Mouse (Mus musculus) retina, embryonic 14.5 days (tissue): Measurements from ENCODE around the gene Rapgef3.

ENCODE experiments used
- DNase-seq: peaks from one replicate; pipeline ENCODE4 v3.0.0-alpha.2; 2015; ENCODE audit warnings: low spot score

Gene Rapgef3

DNA sequence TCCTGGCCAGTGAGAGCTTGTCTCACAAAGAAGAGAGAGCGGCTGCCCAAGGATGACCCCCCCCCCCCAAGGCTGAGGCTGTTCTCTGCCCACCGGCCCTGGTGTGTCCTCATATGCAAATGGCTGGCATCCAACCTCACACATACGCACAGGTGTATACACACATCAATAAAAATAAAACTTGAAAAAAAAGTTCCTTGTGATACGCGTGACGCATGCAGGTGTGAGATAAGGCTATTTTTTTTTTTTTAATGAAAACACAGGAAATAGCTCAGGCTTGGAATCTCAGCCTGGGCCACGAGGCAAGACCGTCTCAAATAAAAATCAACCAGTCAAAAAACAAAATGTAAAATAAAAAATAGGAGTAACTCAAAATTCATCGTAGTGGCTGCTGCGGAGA is 21.5 kb downstream of the Rapgef3 start:
- DNase-seq: no peak

DNA sequence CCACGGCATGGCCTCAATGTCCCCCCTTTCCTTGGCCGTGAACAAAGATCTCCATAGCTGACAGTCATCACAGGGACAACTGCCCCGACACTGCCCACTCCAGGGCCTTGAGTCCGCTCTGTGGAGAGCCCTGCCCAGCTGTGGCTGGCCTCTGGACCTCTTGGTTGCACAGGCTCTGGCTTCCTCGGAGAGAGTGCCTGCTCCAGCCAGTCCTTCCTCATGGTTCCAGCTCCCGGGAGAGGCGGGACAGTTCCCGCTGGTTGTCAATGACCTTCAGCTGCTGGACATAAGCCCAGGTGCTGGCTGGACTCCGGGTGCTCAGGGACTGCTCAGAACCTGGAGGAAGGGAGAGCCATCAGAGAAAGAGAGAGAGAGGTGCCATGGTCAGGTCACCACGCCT is 22.4 kb downstream of the Rapgef3 start:
- DNase-seq: no peak

DNA sequence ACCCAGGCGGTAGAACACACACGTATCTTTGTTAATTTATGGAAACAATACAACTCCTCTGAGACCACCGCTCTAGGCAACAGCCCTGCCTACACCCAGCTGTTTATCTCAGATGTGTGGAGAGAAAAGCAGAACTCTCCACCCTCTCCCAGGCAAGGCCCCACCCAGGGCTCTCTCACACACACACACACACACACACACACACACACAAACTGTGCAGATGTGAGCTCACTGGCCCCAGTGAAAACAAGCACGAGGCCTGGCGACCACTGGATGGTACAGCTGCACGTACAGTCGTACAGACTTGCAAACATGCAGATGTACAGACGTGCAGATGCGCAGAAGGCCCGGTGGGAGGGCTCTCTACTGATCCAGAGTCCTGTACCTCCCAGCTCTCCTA is 22.8 kb downstream of the Rapgef3 start:
- no peak for DNase-seq

DNA sequence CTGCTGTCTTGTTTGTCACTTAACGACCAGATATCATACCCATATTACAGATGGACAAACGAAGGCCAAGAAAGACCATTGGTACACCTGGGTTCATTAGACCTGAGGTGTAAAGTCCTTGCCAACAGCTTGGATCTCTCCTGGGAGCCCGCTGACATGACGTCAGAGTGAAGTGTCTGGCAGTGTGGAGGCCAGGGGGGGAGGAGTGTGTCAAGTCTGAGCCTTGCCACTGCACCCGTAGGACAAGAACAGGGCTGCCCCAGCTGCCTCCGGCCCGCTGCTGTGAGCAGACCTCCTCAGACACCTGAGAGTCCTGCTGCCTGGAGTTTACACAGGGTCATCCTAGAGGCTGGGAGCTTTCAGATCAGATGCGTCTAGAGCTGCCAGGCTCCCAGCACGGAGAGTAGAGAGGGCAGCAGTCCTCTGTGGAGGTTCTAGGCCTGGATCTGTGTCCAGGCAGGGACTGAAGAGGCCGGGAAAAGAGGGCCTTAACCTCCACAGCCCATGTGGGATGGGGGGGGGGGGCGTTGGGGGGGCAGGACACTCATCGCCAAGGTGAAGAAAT is 23.7 kb downstream of the Rapgef3 start:
- DNase-seq: no peak

DNA sequence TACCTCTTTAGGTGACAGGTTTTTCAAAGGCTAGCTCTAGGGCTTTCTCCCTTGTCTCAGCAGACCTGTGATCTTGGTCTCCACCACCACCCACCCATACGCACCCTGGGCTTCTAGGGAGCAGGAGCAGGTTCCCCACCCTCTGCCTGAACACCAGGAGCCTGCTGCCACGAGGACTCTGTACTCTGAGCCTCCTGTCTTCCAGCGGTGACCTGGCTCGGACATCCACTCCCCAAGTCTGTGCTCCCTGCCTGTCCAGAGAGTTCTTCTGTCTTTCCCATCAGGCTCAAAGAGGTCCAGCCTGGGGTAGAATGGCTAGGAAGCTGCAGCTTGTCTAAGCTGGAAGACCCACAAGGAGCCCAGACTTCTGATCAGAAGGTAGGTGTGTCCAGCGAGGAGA is 24.6 kb downstream of the Rapgef3 start:
- no peak for DNase-seq

DNA sequence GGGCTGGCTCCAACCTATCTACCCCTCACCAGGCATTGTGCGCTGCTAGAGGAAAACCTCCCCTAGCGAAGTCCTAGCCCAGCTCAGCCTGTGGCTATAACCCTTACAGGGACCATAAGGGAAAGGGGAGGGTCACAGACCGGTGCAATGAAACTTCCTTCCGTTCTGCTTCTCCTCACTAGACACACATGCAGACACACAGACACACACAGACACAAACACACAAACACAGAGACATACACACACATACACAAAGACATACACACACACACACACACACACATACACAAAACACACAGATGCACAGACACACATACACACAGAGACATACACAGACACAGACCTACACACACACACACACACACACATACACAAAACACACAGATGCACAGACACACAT is 25.2 kb downstream of the Rapgef3 start:
- no peak for DNase-seq

DNA sequence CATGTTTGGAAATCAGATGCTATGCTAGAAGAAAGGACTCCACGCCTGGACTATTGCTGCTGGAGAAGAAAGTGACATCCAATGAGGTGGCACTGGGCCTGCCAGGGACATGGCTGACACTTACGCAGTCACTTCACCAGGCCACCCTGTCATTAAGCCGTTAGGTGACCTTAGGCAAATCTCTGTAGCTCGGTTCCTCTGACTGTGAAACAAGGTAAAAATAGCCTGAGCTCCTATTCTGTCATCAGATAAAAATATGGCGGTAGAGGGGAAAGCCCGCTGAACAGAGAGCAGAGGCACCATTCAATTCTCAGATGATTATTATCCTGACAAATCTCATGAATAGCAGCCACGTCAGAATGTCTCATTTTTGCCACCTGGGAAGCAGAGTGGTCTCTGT is 25.7 kb downstream of the Rapgef3 start:
- DNase-seq: no peak

DNA sequence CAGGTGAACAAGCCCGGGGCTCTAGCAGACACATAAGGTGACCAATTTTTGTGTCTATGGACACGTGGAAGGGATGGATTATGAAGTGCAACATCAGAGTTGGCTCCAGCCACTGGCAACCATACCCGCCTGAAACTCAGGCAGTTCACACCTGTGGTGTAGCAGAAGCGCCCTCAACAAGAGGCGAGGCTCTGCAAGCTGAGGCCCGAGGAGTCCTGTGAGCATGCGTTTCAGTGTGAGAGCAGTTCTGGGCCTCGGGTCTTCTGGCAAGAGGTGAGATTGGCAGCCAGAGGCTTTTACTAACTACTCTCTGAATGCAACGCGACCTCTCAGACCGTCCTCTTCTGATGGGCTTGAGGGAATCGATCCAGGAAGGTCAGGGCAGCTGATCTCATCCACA is 26.1 kb downstream of the Rapgef3 start:
- no peak for DNase-seq

DNA sequence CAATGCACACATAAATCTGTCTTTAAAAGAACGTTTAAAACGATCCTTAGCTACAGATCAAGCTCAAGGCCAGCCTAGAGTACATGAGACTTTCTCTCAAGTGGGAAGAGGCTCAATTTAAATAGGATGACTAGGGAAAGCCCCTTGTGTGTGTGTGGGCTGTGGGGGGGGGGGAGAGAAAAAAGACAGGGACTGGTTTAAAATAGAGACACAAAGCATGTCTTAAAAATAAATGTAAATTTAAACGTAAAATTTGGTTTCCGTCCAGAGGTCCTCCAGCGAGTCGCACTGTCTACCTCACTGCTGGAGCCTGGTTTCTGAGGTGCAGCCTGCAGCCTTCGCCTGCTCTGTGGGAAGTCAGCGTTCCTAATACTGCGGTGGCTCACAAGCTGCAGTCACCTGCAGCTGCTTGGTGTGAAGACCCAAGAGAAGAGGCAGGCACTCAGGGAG is 27.5 kb downstream of the Rapgef3 start:
- no peak for DNase-seq

DNA sequence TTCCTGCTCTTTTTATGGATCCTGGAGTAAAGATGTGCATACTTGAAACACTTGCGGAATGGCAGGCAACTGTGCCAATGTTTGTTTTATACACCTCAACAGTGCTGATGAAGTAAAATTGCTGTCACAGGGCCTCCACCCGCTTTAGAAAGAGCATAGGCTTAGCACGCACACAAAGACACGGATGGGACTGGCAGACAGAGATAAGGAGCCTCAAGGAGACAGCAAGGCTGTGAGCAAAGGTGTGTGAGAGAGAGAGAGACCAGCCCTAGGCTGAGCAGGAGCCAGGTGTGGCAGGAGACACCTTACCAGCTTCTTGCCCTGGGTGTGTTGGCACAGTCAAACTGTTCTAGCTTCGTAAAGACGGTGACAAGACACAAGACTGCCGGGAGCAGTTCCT is 28.8 kb downstream of the Rapgef3 start:
- no peak for DNase-seq

DNA sequence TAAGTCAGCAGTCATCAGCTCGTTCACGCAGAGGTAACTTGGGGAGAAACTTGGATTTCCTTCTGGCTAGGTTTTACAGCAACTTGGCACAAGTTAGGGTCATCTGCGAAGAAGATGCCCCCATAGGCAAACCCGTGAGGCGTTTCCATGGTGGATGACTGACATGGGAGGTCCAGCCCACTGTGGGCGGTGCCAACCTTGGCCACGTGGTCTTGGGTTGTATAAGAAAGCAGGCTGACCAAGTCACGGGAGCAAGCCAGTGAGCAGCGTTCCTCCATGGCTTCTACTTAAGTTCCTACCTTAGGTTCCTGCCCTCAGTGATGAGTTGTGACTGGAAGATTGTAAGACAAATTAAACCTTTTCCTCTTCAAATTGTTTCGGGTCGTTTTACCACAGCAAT is 35.8 kb downstream of the Rapgef3 start:
- no peak for DNase-seq

DNA sequence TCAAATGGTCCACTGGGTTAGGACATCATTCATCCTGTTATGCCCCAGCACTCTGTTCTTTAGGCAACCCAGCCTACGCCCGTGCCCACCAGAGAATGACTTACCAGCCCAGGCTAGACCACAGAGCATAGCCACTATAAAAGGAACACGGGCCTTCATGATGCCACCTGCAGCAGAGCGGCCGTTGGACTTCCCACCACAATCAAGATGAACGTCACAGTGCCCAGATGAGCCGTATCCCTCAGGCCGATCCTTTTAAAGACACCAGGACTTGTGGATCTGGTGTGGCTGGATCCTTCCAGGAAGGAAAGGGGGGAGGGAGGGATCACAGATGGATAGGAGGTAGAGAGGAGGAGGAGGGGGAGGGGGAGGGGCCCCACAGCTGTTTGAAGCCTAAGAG is 36.7 kb downstream of the Rapgef3 start, which contains the start of gene Endou:
Gene Endou, minus strand, starts transcription at position 229 of the 400 bp plus-strand sequence.
- no peak for DNase-seq

DNA sequence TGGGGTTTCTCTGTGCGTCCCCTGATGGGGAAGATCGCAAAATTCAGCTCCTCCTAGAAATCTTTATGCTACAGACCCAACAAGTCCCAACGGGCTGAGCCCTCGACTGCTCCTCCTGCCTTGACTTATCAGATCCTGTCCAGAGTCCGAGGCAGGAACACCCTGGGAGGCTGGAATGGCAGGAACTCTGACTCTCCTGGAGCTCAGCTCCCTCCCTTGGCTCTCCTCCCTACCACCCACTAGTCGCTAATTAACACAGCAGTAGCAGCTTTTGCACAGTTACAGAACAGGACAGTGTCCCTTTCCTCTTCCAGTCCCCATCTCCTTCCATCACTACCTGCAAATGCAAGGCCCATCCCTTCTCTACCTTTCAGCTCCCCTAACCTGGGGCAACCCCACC is 37.4 kb downstream of the Rapgef3 start:
- no peak for DNase-seq

DNA sequence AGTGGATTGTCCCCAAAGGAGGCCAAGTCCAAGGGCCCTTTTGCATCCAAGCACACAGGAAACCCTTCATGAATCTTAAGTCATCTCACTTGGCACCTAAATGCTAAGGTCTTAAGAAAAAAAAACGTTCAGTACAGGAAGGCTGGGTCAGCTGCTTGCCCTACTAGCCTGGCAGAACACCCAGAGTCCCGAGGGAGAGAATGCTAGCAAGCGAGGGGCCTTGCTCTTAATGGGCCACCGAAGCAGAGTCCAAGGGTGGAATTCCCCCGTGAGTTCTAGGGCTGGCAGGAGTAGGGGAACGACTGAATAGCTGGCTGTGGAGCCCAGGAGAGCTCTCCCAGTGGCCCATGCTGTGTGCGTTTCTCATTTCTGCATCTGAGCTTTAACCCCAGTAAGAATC is 39.0 kb downstream of the Rapgef3 start:
- DNase-seq: no peak

DNA sequence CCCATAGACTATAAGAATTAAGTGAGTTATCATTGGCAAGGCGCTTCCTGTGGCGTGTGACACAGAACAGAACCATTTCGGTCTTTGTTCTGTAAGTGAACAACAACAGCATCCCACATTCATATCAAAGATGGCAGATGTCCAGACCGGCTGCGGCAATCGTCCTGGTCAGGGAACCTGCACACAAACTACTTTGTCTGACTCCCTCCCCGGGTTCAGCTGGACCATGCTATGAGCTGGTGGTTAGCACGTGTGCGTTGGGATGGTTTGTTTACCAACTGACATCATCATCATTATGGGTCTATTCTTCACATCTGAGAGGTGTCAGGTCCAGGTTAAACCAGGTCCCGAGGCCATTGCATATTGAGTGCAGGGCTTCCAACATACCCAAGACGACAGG is 39.4 kb downstream of the Rapgef3 start:
- DNase-seq: no peak

DNA sequence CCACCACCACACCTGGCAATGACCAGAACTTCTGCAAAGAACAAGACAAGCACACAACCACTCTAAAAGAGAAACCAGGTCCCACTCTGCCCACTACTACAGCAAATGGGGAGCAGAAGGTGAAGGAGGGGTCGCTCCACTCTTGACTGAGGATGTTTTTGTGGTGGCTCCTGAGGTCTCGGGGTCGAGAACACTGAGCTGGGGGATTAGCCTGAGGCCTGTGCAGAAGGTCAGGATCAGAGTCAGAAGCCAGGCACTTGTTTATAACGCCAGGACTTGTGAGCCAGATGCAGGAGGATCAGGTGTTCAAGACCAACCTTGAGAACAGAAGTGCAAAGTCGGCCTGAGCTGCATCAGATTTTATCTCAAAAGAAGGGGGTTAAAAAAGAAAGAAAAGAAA is 40.3 kb downstream of the Rapgef3 start:
- no peak for DNase-seq

DNA sequence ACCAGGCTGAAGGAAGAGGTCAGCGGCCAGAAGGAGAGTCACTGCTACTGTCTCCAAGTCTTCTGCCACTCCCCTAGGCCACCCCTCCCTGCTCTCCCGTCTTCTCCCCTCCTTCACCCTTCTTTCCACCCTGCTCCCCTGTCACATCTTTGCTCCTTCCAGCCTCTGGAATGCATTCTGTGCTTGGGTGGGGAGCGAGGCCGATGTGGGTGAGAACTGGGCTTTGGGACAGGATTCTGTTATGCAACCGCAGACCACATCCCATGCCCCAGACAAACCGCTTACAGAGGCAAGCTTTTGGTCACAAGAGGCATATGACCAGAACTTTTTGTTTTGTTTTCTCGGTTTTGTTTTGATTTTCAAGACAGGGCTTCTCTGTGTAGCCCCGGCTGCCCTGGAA is 40.7 kb downstream of the Rapgef3 start:
- no peak for DNase-seq

DNA sequence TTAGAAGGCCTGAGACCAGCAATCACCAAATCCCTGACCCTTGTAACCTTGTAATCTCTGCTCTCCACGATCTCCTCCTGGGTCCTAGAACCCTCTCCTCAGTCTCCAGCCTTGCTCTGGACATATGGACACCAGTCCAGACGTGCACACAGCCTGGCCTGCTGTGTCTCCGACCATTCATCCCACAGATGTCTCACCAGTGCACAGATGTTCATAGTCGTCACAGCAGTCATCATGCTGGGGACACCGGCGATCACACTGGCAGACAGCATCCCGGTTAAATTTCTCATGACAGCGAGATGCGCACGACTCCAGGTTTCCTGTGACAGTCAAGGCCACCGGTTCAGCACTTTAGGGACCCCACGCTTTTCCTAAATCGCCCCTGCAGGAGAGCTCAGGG is 41.5 kb downstream of the Rapgef3 start:
- no peak for DNase-seq

DNA sequence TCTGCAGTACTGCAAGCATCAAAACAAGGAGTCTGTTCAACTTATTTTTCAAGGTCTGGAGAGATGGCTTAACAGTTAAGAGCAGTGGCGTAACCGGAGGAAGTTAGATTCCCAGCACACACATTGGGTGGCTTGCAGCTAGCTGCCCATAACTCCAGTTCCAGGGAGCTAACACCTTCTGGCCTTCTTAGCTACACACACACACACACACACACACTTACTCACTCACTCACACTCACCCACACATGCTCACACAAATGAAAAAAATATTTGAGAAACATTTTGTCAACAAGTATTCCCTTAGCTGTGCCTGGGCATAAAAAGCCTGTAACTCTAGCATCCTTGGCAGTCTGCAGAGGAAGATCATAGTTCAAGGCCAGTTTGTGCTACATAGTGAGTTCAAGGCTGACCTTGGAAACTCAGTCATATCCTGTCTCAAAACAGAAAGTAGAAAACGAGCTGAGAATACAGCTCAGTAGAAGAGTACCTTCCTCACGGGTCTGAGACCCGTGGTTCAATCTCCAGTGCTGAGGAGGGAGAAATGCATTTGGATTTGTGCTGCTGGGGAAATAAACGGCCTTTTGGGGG is 42.5 kb downstream of the Rapgef3 start:
- DNase-seq: no peak

DNA sequence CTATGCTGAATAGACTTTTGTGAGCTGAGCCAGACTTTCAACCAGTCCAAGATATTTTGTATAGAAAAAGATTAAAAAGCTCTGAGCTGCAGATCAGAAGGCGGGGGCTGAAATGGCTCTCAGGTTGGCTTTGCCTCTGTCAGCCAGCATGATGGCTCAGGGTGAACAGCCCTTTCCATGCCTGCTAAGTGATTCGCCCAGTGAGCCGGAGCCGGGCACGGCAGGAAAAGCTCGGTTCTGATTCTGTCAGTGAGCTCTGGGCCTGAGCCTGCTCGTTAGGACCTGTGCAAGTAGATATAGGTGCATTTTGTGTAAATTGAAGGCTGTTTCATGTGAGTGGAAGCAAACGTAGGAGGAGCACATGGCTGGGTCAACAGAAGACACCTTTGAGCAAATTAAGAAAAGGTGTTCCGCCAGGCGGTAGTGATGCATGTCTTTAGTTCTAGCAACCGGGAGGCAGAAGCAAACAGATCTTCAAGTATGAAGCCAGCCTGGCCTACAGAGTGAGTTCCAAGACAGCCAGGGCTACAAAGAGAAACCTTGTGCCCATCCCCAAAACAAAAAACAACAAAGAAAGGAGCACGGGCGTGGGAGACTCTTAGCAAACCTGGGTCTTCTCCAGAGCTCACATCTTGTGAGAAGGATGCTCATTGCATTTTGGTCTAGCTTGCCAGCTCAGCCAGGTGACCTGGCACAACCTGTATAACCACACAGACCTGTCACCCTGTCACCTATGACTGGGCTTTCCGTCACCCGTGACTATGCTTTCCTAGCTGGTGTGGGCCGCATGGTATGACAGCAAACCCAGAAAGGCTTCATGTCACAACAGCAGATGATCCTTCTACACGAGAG is 43.2 kb downstream of the Rapgef3 start:
- DNase-seq: no peak

DNA sequence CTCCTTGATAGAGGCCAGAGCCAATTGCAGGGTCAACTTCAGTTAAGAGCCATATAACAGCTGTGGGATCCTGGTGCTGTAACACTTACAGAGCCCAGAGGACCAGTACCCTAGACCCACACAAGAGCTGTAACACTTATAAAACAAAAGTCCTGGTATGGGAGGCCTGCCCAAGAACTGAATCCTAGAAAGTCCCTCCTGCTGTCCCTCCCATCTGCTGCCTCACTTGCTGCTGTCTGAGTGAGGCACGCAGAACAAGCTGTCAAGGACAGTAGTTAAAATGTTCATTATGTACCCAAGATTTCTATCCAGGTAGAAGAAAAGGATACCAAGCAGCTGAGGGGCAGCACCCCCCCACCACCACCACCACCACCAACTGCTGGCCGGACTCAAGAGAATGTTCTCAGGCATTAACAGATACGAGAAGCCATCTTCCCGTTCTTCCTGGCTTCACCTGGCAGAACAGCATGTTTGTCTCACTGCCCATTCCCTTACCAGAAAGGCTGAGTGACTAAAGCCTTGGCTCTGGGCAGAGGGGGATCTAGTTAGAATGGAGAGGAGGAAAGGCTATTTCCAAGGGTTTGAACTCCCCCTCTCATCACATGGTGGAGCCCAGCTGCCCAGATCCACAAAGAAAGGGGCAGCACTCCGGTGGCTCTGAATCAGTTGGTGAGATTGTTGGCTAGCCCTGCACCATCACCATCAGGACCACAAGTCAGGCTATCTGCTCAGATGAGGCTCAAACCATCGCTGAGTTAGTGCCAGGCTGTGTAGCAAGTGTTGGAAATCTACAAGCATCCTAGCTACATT is 44.0 kb downstream of the Rapgef3 start:
- no peak for DNase-seq

DNA sequence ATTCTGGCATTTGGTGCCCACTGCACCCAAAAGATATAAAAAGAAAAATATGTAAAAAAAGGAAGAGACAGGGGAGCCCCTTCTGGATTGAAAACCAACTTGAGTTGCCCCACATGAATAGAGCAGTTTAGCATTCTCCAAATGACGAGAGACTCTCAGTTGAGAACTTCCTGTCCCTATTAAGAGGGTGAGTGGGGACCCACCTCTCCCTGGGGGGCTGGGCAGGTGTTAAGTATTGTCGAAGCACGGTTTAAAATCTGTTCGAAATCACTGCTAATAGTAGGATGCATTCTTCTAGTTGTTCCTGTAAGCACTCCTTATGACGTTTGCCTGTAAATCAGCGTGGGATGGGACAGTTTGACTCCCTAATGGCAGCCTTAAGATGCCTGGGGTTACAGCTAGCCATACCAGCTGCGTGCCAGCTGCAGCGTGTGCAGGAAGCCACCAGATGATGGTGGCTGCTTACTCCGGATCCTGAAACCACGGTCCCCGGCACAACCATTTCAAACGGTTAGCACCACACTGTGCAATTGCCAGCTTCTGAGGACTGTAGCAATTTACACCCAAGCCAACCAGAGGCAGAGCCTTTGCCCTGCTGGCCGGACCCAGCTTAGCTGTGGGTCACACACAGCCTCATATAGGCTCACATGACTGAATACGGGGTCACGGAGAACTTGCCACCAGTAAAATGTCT is 46.6 kb downstream of the Rapgef3 start:
- DNase-seq: no peak
